Mouse (Mus musculus): Measurements from ENCODE around the gene Smg8. TPM values are rescaled to one million over a fixed set of nuclear protein-coding genes. Genes with fewer than 3 reads are reported as not detected.
A peak's percentile ranks its signal among the peaks of the same experiment; 100 is the strongest.

Gene Smg8
- 10 to 100 TPM; 16.6 to 18.2 TPM for total RNA-seq (2021)
- long read RNA-seq, experiment 1, transcript Smg8-201 (4 exons, 3,218 nt): major isoform, 6 of 7 reads
- long read RNA-seq, experiment 1, partial matches to known transcripts: 1 of 7 reads
- long read RNA-seq, experiment 1, other reads (novel, unspliced or antisense): 0 of 7 reads
- long read RNA-seq, experiment 2, transcript Smg8-201 (4 exons, 3,218 nt): major isoform, 8 of 9 reads
- long read RNA-seq, experiment 2, partial matches to known transcripts: 1 of 9 reads
- long read RNA-seq, experiment 2, other reads (novel, unspliced or antisense): 0 of 9 reads

DNA sequence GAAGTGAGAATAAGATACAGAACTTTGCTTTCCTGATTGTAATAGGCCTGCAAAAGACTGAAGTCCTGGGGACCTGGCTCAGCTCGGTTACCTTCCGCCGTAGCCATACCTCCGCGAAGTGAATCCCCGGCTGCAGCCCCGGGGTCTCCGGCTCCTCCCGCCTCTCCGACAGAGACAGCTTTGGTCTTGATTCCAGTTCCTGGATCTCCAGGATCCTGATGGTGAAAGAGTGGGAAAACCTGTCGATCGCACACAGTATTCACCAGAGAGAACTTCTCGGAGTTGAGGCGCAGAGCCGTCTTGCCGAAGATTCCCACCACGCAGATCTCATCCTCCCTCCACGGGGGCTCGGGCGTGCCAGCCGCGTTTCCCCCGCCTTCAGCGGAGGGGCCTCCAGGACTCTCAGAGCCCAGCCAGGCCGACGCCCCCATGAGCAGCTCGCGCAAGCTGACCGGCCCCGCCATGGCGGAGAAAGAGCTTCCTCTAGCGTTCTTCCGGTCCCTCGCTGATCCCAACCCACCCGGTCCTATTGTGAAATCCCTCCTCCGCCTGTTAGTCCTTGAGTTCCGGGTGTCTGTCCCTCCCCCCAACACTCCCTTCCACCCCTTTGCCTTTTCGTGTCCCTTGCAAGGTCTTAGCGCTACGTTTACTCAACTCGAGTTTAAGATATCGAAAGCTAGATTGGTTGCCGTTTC is at the start of gene Smg8:
Smg8 (minus strand) TSS at position 485 of the 695 bp plus-strand sequence.
- Histone ChIP-seq H3K4me3 (peak within 1 kb of the TSS; percentile 79), H3K27ac (peak within 1 kb of the TSS; percentile 85)
- TF ChIP-seq CTCF (conservative IDR thresholded peaks at IDR 0.05): no peak
- DNase-seq (ENCODE audit: low spot score in 2 of 2): peak; percentile 79 to 80

DNA sequence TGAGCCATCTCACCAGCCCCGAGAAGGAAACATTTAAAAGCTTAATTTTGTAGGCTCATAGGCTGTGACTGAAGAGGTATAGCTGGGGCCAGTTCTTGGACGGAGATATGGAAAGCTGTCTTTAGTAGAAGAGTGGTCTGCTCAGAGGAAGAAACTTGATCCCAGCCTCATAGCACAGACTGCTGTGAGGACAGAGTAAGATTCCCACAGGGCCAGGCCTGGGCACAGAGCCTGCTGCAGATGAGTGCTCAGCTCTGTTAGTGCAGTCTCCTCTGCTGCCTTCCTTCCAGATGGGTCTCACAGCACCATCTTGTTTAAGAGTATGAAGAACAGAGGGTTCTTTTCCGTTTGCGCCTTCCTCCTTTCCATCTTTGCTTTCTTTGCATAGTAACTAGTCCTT is 49.7 kb upstream of the Smg8 start:
- H3K4me3 ChIP-seq: no peak overlapping the region
- H3K27ac ChIP-seq: peak overlapping the region; percentile 3; the same call in 1 of the 2 replicates
- TF ChIP-seq CTCF (conservative IDR thresholded peaks at IDR 0.05): no peak
- peak in 1 of 2 experiments; percentile 21 for DNase-seq (ENCODE audit: low spot score in 2 of 2)

DNA sequence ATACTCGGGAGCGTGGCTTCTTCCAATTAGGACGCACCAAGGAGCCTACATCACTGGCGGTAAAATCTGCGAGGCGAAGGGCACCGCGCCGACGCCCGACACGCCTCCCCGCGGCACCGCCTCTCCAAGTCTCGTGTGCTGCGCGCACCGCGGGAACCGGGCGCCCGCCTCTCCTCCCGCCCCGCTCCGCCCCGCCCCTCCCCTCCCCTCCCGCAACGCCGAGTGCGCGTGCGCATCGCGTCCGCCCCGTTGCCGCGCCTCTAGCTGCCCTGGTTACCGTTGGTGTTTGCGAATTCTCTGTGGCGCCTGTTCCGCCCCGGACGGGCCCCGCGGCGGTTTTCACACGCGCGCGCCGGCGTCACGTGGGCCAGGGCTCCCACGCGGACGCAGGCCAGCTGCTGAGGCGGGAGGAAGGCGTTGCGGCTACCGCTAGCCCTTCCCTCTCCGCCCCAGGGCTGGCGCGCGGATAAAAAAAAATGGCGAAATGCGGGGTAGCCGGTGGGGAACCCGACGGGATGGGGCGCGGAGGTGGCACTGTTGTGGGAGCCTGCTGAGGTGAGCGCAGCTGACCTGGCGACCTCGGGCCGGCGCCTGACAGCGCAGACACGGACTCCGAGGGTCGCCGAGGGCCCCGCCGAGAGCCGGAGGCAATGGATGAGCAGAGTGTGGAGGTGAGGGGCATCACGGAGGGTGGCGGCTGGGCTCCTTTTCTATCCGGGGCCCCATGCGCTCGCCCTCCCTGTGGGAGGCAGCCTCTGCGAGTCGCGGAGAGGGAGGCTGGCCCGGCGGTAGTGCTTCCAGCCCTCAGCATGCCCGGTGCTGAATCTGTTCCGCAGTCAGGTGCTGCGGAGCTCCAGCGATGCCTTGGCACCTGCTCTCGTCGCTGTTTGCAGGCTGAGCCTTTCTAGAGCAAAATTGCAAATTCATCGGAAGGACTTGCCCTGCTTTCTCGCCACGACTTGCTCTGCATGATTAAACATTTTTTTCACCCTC is 40.5 kb upstream of the Smg8 start, which contains the start of gene Trim37:
Trim37 (plus strand) TSS at position 254 of the 993 bp plus-strand sequence.
- Histone ChIP-seq H3K4me3 (peak within 1 kb of the TSS; percentile 93), H3K27ac (peak within 1 kb of the TSS; percentile 97)
- peak; percentile 90 to 93 for DNase-seq (ENCODE audit: low spot score in 2 of 2)
- peak; percentile 10; the same call in 1 of the 2 replicates for TF ChIP-seq CTCF (conservative IDR thresholded peaks at IDR 0.05)

DNA sequence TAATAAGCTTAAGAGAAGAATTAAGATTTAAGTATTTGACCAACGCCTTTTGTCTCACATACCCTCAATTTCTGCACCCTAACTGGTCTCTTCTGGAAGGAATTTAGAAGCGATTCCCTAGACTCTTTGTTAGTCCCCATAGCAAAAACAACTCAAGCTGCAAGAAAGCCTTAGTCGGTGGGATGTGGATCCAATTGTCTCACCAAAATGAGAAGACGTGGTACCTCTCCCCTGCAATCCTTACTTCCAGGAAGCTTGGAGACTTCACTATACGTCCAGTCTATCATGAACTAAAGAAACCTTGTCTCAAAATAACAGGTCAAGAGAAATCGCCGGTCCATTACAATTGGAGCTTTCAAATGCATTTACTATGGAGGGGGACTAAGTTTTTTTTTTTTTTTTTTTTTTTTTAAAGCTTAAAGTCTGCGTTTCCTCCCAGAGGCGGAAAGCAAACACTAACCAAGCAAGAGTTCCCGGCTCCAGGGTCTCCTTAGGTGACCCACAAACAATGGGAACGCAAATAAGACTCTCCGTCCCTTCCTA is 39.8 kb upstream of the Smg8 start:
- H3K4me3 ChIP-seq: peak overlapping the region; percentile 93
- peak overlapping the region; percentile 58; the same call in 1 of the 2 replicates for H3K27ac ChIP-seq
- no peak for TF ChIP-seq CTCF (conservative IDR thresholded peaks at IDR 0.05)
- no peak for DNase-seq (ENCODE audit: low spot score in 2 of 2)

DNA sequence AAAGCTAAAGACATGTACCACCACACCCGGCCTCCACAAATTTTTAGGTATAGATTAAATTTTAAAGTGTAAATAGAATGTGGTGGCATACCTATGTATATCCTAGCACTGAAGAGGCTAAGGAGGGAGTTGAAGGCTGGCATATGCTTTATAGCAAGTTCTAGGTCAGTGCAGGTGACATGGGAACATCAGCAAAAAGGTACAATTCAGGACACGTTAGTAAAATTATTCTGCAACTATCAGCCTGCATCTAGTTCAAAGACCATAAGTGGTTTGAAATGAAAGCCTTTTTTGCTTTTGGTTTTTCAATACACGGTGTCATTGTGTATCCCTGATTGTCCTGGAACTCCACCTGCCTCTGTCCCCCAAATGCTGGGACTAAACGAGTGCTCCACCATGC is 39.0 kb upstream of the Smg8 start:
- no peak for DNase-seq (ENCODE audit: low spot score in 2 of 2)
- H3K4me3 ChIP-seq: no peak overlapping the region
- no peak for TF ChIP-seq CTCF (conservative IDR thresholded peaks at IDR 0.05)
- no peak overlapping the region for H3K27ac ChIP-seq

DNA sequence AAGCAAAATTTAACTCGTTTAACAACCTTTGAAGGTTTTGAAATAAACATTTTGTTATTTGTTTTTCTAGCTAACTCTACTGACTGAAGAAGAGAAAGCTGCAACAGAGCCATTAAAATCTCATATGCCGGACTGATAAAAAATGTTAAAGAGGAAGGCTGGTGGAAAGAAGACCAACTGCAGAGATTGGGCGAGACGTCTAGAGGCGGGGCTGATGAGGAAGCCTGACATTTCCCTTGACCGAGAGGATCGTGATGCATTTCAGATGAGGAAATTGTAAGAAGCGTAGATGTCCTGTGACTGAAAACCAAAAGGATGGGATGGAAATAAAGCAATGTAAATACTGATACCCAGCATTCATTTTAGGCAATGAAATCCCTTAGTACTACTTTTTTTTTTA is 35.3 kb upstream of the Smg8 start:
- TF ChIP-seq CTCF (conservative IDR thresholded peaks at IDR 0.05): no peak
- no peak for DNase-seq (ENCODE audit: low spot score in 2 of 2)
- no peak overlapping the region for H3K4me3 ChIP-seq
- no peak overlapping the region for H3K27ac ChIP-seq

DNA sequence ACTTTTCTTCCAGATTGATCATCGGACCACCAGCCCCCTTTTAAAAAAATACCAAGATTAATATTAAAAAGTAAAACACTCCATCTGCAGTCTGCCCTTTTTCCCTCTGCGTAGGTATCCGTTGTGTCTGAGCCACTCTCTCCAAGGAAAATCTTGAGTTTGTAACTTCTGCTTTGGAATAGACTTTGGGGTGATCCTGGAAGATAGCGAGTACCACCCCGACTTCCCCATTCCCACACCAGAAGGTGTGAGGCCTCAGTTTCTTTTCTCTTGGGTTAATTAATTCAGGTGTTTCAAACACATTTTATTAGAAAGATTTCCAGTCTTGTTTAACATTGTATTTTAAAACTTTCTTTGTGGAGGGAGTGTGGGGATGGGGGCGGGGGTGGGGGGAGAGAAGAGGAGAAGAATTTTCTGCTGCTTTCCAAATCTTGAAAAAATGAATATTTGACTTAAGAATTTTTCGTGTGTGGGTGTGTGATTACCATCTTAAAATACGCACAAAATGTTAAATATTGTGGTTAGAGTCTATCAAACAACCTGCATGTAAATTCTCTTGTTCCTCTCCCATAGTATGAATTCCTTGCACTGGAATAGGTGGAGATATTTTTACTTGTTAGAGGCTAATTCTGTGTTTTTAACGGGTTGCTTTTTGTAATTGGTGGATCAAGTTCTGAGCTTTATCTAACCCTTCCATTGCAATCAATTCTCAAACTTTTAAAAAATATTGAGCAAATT is 23.8 kb upstream of the Smg8 start:
- H3K27ac ChIP-seq: peak overlapping the region; percentile 93
- peak overlapping the region; percentile 88 for H3K4me3 ChIP-seq
- DNase-seq (ENCODE audit: low spot score in 2 of 2): no peak
- TF ChIP-seq CTCF (conservative IDR thresholded peaks at IDR 0.05): no peak

DNA sequence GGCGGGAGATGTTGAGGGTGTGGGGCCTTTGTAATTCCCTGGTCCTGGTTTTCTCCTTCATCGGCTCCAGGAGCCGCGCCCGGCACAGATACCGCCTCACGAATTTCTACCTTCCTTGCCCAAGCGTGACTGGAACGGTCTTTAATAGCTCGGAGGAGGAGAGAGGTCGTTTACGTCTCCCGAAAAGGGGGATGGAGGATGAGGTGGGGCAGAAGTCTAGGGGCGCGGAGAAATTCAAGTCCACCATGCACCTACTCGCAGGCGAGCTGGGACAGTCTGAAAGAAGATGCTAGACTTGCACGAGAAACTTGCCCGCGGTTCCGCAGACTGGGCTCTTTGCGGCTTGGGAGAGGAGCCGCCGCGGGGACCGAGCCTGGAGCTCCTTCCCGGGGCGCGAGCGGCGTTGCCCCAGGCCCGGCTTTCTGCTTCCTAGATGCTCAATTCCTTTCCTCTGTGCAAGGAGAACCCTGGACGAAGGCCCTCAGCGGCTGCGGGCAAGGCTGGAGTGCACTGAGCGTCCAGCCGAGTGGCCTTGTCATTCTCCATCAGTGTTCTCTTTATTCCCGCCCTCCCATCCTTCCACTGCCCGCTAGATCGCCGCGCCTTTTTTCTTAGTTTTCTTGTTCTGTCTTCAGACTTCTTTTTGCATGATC is 23.1 kb upstream of the Smg8 start:
- no peak for TF ChIP-seq CTCF (conservative IDR thresholded peaks at IDR 0.05)
- H3K27ac ChIP-seq: peak overlapping the region; percentile 93
- no peak for DNase-seq (ENCODE audit: low spot score in 2 of 2)
- H3K4me3 ChIP-seq: peak overlapping the region; percentile 88

DNA sequence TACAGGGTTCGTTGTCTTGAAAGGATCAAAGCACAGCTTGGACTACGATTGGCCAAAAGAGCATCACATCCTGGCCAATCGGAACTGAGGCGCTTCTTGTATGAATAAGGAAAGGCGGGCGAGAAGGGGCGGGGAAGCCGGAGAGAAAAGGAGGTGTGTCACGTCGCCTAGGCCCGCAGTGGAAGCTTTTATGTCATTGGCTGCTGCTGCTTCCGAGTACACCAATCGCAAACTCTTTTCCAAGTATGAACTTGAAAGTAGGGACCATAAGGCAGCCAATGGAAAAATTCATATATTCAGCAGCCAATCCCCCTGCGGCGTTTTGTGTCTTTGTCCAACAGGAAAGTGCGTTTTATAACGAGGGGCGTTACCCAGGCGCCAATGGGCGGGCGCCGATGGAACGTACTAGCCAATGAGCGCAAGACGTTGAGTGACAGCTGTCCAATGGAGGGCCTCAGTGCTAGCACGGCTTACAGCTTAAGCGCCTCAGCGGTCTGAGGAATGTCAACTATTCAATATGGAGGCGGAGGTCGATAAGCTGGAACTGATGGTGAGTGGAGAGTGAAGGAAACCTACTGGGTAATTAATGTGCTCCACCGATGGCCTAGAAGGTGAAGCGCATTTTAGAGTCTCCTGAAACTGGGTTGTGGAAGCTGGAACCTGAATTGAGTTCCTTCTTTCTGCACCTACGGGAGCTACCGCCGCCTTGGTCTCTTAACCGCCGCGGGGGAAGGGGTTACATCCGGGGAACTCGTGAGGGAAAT is 22.4 kb upstream of the Smg8 start, which contains the start of gene Ska2:
Ska2 (plus strand) TSS at position 480 of the 764 bp plus-strand sequence.
- peak within 1 kb of the TSS; percentile 88 for H3K4me3 ChIP-seq
- TF ChIP-seq CTCF (conservative IDR thresholded peaks at IDR 0.05): no peak; the same call in 1 of the 2 replicates
- DNase-seq (ENCODE audit: low spot score in 2 of 2): peak; percentile 94 to 99
- H3K27ac ChIP-seq: peak within 1 kb of the TSS; percentile 93

DNA sequence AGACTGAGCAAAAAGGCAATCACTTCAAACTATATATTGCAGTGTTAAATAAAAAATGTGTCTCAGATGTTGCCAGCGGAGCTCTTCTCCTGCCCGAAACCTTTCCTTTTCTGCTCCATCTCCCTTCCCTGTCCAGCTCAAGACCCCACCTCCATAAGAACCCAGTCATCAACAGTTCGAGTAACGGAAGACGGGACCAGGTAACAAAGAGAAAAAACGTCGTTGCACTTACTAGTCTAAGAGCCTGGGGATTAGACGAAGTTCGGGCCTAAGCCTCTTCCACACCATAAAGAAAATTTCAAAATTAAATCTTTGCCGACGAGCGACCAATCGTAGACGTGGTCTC is 21.8 kb upstream of the Smg8 start, which contains the start of gene Prr11:
Prr11 (minus strand) TSS at position 300 of the 346 bp plus-strand sequence.
- Histone ChIP-seq H3K4me3 (peak within 1 kb of the TSS; percentile 88), H3K27ac (peak within 1 kb of the TSS; percentile 93)
- DNase-seq (ENCODE audit: low spot score in 2 of 2): no peak
- TF ChIP-seq CTCF (conservative IDR thresholded peaks at IDR 0.05): no peak
